Mouse (Mus musculus) heart, embryonic 10.5 days (tissue): ENCODE measurements around the gene Cyp27b1. TPM values are rescaled to one million over a fixed set of nuclear protein-coding genes. Genes with fewer than 3 reads are reported as not detected.

Source experiments
- DNase-seq: peaks from one replicate; pipeline ENCODE4 v3.0.0-alpha.2; 2017; ENCODE audit warnings: low spot score
- H3K27ac ChIP-seq: fragments of 300-500 bp; sonication (generic); 2 replicates; pipeline ENCODE4 v1.5.1; 2016; ENCODE audit warnings: mild to moderate bottlenecking
- H3K27me3 ChIP-seq: fragments of 300-500 bp; sonication (generic); 2 replicates; pipeline ENCODE4 v1.6.1; 2016; ENCODE audit warnings: mild to moderate bottlenecking; ENCODE audit not compliant: poor library complexity, insufficient read depth, severe bottlenecking
- H3K36me3 ChIP-seq: fragments of 300-500 bp; sonication (generic); 2 replicates; pipeline ENCODE4 v1.6.1; 2016; ENCODE audit warnings: mild to moderate bottlenecking, moderate library complexity
- H3K4me1 ChIP-seq: fragments of 300-500 bp; sonication (generic); 2 replicates; pipeline ENCODE4 v1.6.1; 2016; ENCODE audit warnings: mild to moderate bottlenecking
- H3K4me3 ChIP-seq: fragments of 300-500 bp; sonication (generic); 2 replicates; pipeline ENCODE4 v1.5.1; 2016; ENCODE audit warnings: mild to moderate bottlenecking, moderate library complexity
- H3K9me3 ChIP-seq: fragments of 300-500 bp; sonication (generic); 2 replicates; pipeline ENCODE4 v1.6.1; 2016; ENCODE audit warnings: mild to moderate bottlenecking, moderate library complexity
- WGBS: fragments of 180-500 bp; shearing (Covaris S2); methylation state at CpG from one replicate; pipeline ENCODE4 v1.1.7; 2016; 5-methylcytosine and 5-hydroxymethylcytosine counted together
- polyA plus RNA-seq: library from polyadenylated mRNA; unstranded; fragments of >200 nt; fragmentation: Nextera tagmentation; extraction: Ambion mirVana; gene quantifications from 2 replicates; pipeline ENCODE4 v1.2.1, GENCODE M21; 2016

Gene Cyp27b1
- polyA plus RNA-seq = 0.09 TPM in 1 of 2 replicates, not detected in the other

DNA sequence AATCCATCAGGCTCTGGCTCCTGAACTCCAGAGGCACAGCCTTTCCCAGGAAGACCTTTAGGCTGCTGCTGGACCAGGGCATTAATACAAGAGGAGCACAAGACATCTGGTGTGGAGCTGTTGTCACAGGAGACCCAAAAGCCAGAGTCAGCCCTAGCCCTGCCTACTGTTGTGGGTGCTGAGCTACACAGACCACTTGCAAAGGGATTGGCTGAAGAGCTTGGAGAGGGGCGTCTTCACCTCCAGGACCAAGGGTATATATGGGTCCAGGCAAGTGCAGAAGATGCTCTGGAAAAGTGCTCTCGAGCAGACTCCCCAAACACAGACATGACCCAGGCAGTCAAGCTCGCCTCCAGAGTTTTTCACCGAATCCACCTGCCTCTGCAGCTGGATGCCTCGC is at the start of gene Cyp27b1:
Gene Cyp27b1, plus strand, starts transcription at position 297 of the 400 bp plus-strand sequence.
- Histone ChIP-seq H3K4me1 (peaks cover 35% of the 10 kb centered on the region), H3K4me3 (peak within 1 kb of the TSS; percentile 41), H3K27me3 (peaks cover 67% of the 10 kb centered on the region), H3K36me3 (peaks cover 33% of the 10 kb centered on the region), H3K27ac (no peak within 1 kb of the TSS), H3K9me3 (no peaks in the 10 kb centered on the region)
- DNase-seq = no peak
- 34% methylated on average over 5 of the region's 5 CpGs for WGBS

GRCm38 (mm10) chr10:127000529-127000928 is 47.5 kb upstream of the Cyp27b1 start, which contains the start of gene Avil:
Gene Avil, plus strand, starts transcription at chr10:127000709.
- 92% methylated on average over 5 of the region's 5 CpGs for WGBS
- H3K36me3 ChIP-seq = peaks cover 43% of the 10 kb centered on the region
- H3K4me1 ChIP-seq = no peaks in the 10 kb centered on the region; the same call in 1 of the 2 replicates
- DNase-seq = no peak
- no peaks in the 10 kb centered on the region for H3K9me3 ChIP-seq
- no peak within 1 kb of the TSS for H3K27ac ChIP-seq
- H3K4me3 ChIP-seq = no peak within 1 kb of the TSS
- H3K27me3 ChIP-seq = no peaks in the 10 kb centered on the region

DNA sequence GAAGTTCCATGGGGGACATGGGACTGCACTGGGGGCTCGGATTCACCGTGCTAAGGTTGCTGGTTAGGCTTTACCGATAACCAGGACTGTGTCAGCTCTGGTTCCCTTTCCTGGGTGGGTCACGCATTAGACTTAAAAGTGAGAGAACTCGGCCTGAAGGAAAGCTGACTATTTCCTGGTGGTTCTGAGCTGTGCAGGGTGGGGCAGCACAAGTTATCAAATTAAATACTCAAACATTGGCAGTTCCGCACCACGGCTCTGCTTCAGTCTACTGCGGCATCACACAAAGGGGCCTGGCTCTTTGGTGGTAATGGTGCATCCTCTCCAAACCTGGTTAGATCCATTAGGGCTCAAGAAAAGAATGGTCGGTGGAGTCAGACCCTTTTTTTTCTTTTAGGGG is 46.8 kb upstream of the Cyp27b1 start:
- WGBS = 86% methylated on average over 9 of the region's 9 CpGs
- no peak overlapping the region for H3K4me3 ChIP-seq
- H3K9me3 ChIP-seq = no peaks in the 10 kb centered on the region
- no peak for DNase-seq
- no peaks in the 10 kb centered on the region for H3K27me3 ChIP-seq
- H3K36me3 ChIP-seq = peaks cover 35% of the 10 kb centered on the region
- H3K27ac ChIP-seq = no peak overlapping the region
- no peaks in the 10 kb centered on the region; the same call in 1 of the 2 replicates for H3K4me1 ChIP-seq

- no peak overlapping the region for H3K4me3 ChIP-seq
- WGBS = 65% methylated on average over 1 of the region's 1 CpGs
- no peaks in the 10 kb centered on the region for H3K9me3 ChIP-seq
- no peaks in the 10 kb centered on the region for H3K27me3 ChIP-seq
- DNase-seq = no peak
- H3K27ac ChIP-seq = no peak overlapping the region
- no peaks in the 10 kb centered on the region; the same call in 1 of the 2 replicates for H3K4me1 ChIP-seq
- H3K36me3 ChIP-seq = peaks cover 35% of the 10 kb centered on the region
Observed at GRCm38 (mm10) chr10:127002056-127002455, 46.0 kb upstream of the Cyp27b1 start.

DNA sequence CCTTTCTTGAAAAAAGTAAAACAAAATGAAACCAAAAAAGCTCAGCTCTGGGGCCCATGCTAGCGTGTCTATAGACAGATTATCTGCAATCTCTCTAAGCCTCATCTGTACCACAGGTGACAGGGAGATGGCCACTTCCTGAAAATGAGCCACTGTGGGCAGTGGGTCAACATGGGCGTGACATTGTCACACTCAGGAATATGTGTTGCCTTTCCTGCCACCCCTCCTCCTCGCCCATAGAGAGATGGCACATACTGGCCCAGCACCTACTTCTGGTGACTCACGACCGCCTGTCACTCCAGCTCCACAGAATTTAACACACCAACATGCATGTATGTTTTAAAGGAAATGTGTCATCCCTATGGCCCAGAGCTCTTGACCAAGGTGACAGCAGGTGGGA is 45.3 kb upstream of the Cyp27b1 start:
- H3K9me3 ChIP-seq = no peaks in the 10 kb centered on the region
- H3K27me3 ChIP-seq = no peaks in the 10 kb centered on the region
- H3K4me1 ChIP-seq = peaks cover 4% of the 10 kb centered on the region
- H3K27ac ChIP-seq = no peak overlapping the region
- H3K36me3 ChIP-seq = peaks cover 28% of the 10 kb centered on the region
- DNase-seq = no peak
- no peak overlapping the region for H3K4me3 ChIP-seq
- 88% methylated on average over 5 of the region's 5 CpGs for WGBS

DNA sequence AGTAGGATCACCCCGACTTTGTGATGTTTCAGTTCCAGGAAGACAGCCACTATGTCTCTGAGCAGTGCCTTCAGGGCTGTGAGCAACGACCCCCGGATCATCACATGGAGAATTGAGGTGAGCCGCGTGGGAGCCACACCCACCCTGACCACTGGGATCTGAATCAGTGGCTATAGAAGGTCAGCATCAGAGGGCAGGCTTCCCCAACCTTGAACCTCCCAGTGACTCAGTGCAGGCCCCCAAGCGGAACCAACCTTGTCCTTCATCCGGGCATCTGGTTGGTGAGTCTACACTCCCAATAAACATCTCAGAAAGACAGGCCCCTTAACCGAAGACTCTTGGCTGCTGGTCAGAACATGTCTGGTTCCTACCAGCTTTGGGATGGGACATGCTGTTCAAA is 44.7 kb upstream of the Cyp27b1 start:
- DNase-seq = no peak
- peaks cover 7% of the 10 kb centered on the region for H3K4me1 ChIP-seq
- 77% methylated on average over 8 of the region's 8 CpGs for WGBS

DNA sequence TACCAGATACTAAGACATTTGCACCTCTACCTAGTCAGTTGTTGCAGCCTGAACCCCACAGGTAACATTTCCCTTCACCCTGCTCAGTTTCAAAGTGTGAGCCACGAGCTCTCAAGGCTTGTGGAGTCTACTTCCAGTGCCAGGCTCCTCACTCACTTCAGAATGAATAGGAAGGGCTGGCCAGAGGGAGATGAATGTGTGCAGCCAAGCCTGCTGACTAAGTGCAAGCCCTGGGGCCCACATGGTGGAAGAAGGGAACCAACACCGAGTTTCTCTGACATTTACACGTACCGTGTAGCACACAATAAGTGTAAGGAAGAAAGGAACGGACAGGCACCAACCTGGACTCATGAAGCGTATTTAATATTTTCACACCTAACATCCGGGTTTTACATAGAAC is 44.2 kb upstream of the Cyp27b1 start:
- Histone ChIP-seq H3K27ac (no peak overlapping the region), H3K9me3 (no peaks in the 10 kb centered on the region), H3K27me3 (no peaks in the 10 kb centered on the region), H3K36me3 (peaks cover 18% of the 10 kb centered on the region), H3K4me1 (peaks cover 7% of the 10 kb centered on the region), H3K4me3 (no peak overlapping the region)
- 83% methylated on average over 7 of the region's 7 CpGs for WGBS
- no peak for DNase-seq

More for the DNA sequence above, 44.7 kb upstream of the Cyp27b1 start:
- Histone ChIP-seq H3K36me3 (peaks cover 23% of the 10 kb centered on the region), H3K27me3 (no peaks in the 10 kb centered on the region), H3K9me3 (no peaks in the 10 kb centered on the region), H3K4me3 (no peak overlapping the region), H3K27ac (no peak overlapping the region)

DNA sequence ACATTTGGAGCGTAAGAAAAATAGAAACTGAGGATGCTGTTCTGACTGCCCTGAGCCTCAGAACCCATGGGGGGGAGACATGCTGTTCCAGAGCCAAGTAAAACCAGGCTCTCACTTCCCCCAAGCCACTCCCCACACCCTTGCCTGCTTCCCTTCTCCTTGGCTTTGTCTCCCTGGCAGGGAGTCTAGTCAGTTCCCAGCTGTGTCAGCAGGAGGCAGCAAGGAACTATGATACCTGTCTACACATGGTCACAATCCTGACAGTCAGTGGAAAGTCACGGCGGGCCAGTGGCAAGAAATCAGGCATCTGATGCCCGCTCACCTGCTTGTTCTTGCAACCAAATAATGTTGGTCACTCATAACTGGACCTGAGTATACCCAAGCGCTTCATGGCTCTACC is 31.6 kb upstream of the Cyp27b1 start:
- no peaks in the 10 kb centered on the region; the same call in 1 of the 2 replicates for H3K4me1 ChIP-seq
- 51% methylated on average over 5 of the region's 5 CpGs for WGBS
- no peaks in the 10 kb centered on the region for H3K27me3 ChIP-seq
- no peaks in the 10 kb centered on the region for H3K36me3 ChIP-seq
- H3K4me3 ChIP-seq = no peak overlapping the region
- no peak overlapping the region for H3K27ac ChIP-seq
- no peak for DNase-seq
- H3K9me3 ChIP-seq = no peaks in the 10 kb centered on the region

- DNase-seq = no peak
- WGBS = 19% methylated on average over 2 of the region's 2 CpGs
- Histone ChIP-seq H3K36me3 (peaks cover 6% of the 10 kb centered on the region; the same call in 1 of the 2 replicates), H3K27ac (no peak overlapping the region), H3K4me3 (no peak overlapping the region), H3K4me1 (no peaks in the 10 kb centered on the region; the same call in 1 of the 2 replicates), H3K9me3 (no peaks in the 10 kb centered on the region), H3K27me3 (no peaks in the 10 kb centered on the region)
Observed at GRCm38 (mm10) chr10:127017071-127017470, 31.0 kb upstream of the Cyp27b1 start.

GRCm38 (mm10) chr10:127018422-127018821 is 29.6 kb upstream of the Cyp27b1 start:
- no peaks in the 10 kb centered on the region for H3K9me3 ChIP-seq
- no peak overlapping the region for H3K27ac ChIP-seq
- DNase-seq = no peak
- no peaks in the 10 kb centered on the region; the same call in 1 of the 2 replicates for H3K4me1 ChIP-seq
- H3K36me3 ChIP-seq = peaks cover 17% of the 10 kb centered on the region
- 77% methylated on average over 16 of the region's 16 CpGs for WGBS
- H3K27me3 ChIP-seq = no peaks in the 10 kb centered on the region
- no peak overlapping the region for H3K4me3 ChIP-seq

DNA sequence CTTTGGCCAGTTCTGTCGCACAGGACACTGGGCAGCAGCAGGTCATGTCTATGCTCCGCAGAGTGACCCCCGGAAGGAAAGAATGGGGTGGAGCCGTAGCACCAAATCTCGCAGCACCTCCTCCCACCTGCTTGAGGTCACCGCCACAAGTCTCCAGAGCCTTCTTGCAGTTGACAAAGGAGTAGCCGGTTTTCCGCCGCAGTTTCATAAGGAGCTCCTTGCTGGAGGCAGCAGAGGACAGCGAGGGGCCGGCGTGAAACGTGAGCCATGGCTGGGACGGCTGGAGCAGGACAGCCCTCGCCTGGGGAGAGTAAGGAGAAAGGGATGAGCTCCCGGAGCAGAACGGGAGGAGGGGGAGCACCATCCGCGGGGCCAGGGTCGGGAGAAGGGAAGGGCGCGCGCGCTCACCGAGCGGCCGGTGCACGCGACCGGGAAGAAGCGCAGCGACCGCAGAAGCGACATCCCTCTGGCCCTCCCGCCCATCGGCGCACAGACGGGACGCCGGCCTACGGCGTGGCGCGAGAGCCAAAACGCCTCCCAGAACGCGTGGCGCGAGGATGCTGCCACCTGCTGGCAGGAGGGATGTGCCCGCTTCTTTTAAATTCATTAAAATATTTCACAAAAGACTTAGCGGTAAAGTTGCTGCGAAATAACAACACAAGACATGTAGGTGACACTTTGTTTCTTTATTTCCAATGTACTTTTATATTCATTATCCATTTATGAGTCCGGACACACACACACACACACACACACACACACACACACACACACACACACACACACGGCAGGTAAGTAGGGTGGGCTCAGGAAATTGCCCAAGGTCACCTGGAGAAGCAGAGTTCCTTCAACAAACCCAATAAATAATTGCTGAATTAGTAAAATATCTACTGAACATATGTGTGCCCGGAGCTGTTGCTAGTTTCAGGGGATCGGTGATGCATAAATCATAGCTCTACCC is 17.4 kb upstream of the Cyp27b1 start, which contains the start of gene Tsfm:
Gene Tsfm, minus strand, starts transcription at position 505 of the 961 bp plus-strand sequence.
- peak; percentile 93 for DNase-seq
- WGBS = 5% methylated on average over 56 of the region's 56 CpGs

DNA sequence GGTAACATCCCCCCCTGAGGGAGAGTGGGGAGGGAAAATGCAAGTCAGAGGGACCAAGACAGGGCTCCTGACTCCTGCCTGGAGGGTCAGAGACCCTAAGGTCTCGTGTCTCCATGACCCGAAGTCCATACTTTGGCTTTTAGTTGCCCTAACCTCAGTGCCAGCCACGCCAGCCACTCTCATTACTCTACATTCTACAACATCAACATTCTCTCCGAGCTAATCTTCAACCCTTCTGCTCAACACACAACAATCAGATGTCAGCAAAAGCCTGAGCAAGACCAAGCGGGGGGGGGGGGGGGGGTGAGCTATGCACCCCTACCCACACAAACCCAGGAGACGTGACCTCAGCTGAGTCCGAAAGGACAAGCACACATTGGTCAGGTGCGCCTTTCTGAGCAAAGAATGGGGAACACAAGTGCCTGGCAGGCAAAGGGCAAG is 14.7 kb upstream of the Cyp27b1 start:
- Histone ChIP-seq H3K36me3 (peaks cover 11% of the 10 kb centered on the region), H3K27me3 (0 out of 2 replicates have a peak, but pooled peaks cover 12% of the 10 kb centered on the region), H3K4me1 (0 out of 2 replicates have a peak, but pooled peaks cover 3% of the 10 kb centered on the region), H3K4me3 (no peak overlapping the region), H3K9me3 (no peaks in the 10 kb centered on the region), H3K27ac (no peak overlapping the region)
- DNase-seq = no peak
- 64% methylated on average over 8 of the region's 8 CpGs for WGBS

More for the DNA sequence above, 17.4 kb upstream of the Cyp27b1 start, which contains the start of gene Tsfm:
- Histone ChIP-seq H3K36me3 (peaks cover 38% of the 10 kb centered on the region), H3K27me3 (no peaks in the 10 kb centered on the region), H3K4me1 (0 out of 2 replicates have a peak, but pooled peaks cover 3% of the 10 kb centered on the region), H3K4me3 (peak within 1 kb of the TSS; percentile 78), H3K27ac (peak within 1 kb of the TSS; percentile 96), H3K9me3 (no peaks in the 10 kb centered on the region)

DNA sequence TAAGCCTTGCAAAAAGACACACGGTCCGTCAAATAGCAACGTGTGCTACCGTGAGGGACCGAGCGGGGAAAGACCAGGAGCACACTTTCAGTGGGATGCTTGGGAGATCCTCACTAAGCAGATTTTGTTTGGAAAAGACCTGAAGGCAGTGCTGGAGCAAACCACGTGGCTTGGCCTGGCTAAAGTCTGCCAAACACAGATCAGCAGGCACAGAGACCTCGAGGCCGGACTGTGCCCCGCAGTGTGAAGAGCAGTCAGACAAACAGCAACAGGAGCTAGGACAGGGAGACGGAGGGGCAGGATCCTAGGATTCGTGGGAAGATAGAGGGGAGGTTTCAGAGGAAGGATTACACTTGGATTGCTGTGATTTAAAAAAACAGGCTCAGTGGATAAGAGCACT is 11.8 kb upstream of the Cyp27b1 start:
- Histone ChIP-seq H3K27me3 (peaks cover 34% of the 10 kb centered on the region), H3K4me3 (no peak overlapping the region), H3K27ac (no peak overlapping the region), H3K36me3 (no peaks in the 10 kb centered on the region), H3K4me1 (peaks cover 7% of the 10 kb centered on the region), H3K9me3 (no peaks in the 10 kb centered on the region)
- 78% methylated on average over 12 of the region's 12 CpGs for WGBS
- DNase-seq = no peak
